Mouse (Mus musculus): ENCODE results near the gene Bmp6. TPM values are rescaled to one million over a fixed set of nuclear protein-coding genes. Genes with fewer than 3 reads are reported as not detected.

The Bmp6 gene
- polyA plus RNA-seq, 1 experiment from 2014 or later, result 0.63 TPM

DNA sequence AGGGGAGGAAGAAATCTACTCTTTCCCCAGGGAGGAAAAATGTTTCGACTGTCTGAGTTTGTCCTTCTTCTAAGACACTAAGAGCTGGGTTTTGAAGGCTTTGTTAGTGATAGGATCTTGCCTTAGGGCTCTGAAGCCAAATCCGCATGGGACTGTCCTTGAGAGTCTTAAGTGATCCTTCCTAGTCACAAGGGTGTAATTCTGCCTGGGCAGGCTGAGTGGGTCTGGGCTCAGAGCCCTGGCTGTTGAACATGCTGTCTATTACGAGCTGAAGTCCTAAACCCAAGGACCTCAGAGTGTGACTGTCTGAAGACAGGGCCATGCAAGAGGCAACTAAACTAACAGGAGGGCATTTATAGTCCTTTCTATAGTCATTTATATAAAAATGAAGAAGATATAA is 200.6 kb downstream of the Bmp6 start:
- Histone ChIP-seq H3K27me3 (ENCODE audit: control insufficient read depth, insufficient read depth, low read length) (no peaks in the 10 kb centered on the region), H3K9ac (replicated peaks; ENCODE audit: low read length) (no peak overlapping the region), H3K9me3 (replicated peaks; ENCODE audit: control insufficient read depth, low read length) (no peaks in the 10 kb centered on the region), H3K27ac (replicated peaks; ENCODE audit: low read depth, low read length) (no peak overlapping the region), H3K4me3 (ENCODE audit: low read depth, low read length) (no peak overlapping the region), H3K4me1 (ENCODE audit: control insufficient read depth, insufficient read depth, low read length) (no peaks in the 10 kb centered on the region), H3K4me2 (ENCODE audit: low read depth, low read length) (no peak overlapping the region), H3K36me3 (replicated peaks; ENCODE audit: control insufficient read depth, insufficient read depth, low read depth, low read length) (no peaks in the 10 kb centered on the region)
- 52% methylated on average over 3 of the region's 3 CpGs for WGBS
- DNase-seq (ENCODE audit: low spot score), result no peak
- ATAC-seq (replicated peaks; ENCODE audit: insufficient number of reproducible peaks, low FRiP score, low TSS enrichment, low read depth), result no peak

DNA sequence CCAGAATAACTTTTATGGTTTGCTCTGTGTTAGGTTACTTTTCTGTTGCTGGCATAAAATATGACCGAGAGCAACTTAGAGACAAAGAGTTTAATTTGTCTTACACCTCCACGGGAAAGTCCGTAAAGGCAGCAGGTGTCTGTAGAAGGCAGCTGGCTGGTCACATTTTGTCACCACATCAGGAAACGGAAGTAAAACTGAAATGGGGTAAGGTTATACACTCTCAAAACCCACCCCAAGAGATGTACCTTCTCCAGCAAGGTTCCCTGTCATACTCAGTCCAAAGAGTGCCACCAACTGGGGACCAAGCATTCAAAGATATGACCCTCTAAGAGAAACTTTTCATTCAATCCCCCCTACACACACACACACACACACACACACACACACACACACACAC is 201.8 kb downstream of the Bmp6 start:
- no peaks in the 10 kb centered on the region for H3K9me3 ChIP-seq (replicated peaks; ENCODE audit: control insufficient read depth, low read length)
- no peak for DNase-seq (ENCODE audit: low spot score)
- H3K4me3 ChIP-seq (ENCODE audit: low read depth, low read length), result no peak overlapping the region
- no peaks in the 10 kb centered on the region for H3K27me3 ChIP-seq (ENCODE audit: control insufficient read depth, insufficient read depth, low read length)
- no peak overlapping the region for H3K27ac ChIP-seq (replicated peaks; ENCODE audit: low read depth, low read length)
- WGBS, result 89% methylated on average over 4 of the region's 4 CpGs
- no peak overlapping the region for H3K9ac ChIP-seq (replicated peaks; ENCODE audit: low read length)
- H3K36me3 ChIP-seq (replicated peaks; ENCODE audit: control insufficient read depth, insufficient read depth, low read depth, low read length), result no peaks in the 10 kb centered on the region
- ATAC-seq (replicated peaks; ENCODE audit: insufficient number of reproducible peaks, low FRiP score, low TSS enrichment, low read depth), result no peak
- no peak overlapping the region for H3K4me2 ChIP-seq (ENCODE audit: low read depth, low read length)
- no peaks in the 10 kb centered on the region for H3K4me1 ChIP-seq (ENCODE audit: control insufficient read depth, insufficient read depth, low read length)

DNA sequence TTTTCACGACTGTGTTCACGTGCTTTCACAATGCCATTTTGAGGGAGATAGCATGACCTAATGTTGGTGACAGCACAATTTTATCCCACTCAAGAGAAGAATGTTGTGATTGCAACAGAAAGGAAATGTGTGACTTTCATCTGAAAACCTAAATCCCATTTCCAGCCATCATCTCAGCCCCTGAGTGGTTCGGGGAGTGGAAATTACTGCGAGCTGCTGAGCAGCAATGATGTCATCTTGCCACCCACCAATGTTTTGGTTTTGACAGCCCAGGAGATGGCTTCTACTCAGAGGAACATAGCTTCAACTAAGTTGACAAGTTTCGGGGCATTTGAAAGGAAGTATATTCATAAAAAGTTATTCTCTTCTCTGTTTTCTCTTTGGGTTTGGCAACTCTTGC is 202.8 kb downstream of the Bmp6 start:
- H3K4me3 ChIP-seq (ENCODE audit: low read depth, low read length), result no peak overlapping the region
- no peak overlapping the region for H3K4me2 ChIP-seq (ENCODE audit: low read depth, low read length)
- H3K9me3 ChIP-seq (replicated peaks; ENCODE audit: control insufficient read depth, low read length), result no peaks in the 10 kb centered on the region
- no peak overlapping the region for H3K27ac ChIP-seq (replicated peaks; ENCODE audit: low read depth, low read length)
- no peak overlapping the region for H3K9ac ChIP-seq (replicated peaks; ENCODE audit: low read length)
- WGBS, result 84% methylated on average over 5 of the region's 5 CpGs
- no peaks in the 10 kb centered on the region for H3K27me3 ChIP-seq (ENCODE audit: control insufficient read depth, insufficient read depth, low read length)
- ATAC-seq (replicated peaks; ENCODE audit: insufficient number of reproducible peaks, low FRiP score, low TSS enrichment, low read depth) (no peak), DNase-seq (ENCODE audit: low spot score) (no peak)
- H3K36me3 ChIP-seq (replicated peaks; ENCODE audit: control insufficient read depth, insufficient read depth, low read depth, low read length), result no peaks in the 10 kb centered on the region
- H3K4me1 ChIP-seq (ENCODE audit: control insufficient read depth, insufficient read depth, low read length), result no peaks in the 10 kb centered on the region

DNA sequence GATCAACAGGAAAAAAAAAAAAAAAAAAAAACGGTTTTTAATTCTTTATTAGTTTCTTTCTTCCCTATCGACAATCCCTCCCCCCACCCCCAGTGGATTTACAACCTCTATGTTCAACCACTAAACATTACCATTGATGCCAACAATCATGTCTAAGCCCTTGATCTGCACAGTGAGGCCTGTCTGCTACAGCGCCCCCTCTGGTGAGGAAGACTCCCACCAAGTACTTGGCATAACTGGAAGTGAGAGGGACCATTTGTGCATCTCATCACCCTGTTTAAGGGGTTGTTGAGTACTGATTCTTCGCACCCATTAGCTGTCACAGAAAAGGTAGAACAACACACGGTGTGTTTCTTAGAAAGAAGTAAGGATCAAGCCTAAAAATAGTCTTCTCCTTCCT is 203.8 kb downstream of the Bmp6 start:
- no peaks in the 10 kb centered on the region for H3K36me3 ChIP-seq (replicated peaks; ENCODE audit: control insufficient read depth, insufficient read depth, low read depth, low read length)

More for the DNA sequence above, 203.8 kb downstream of the Bmp6 start:
- WGBS, result 84% methylated on average over 5 of the region's 5 CpGs
- ATAC-seq (replicated peaks; ENCODE audit: insufficient number of reproducible peaks, low FRiP score, low TSS enrichment, low read depth), result no peak
- Histone ChIP-seq H3K27ac (replicated peaks; ENCODE audit: low read depth, low read length) (no peak overlapping the region), H3K4me3 (ENCODE audit: low read depth, low read length) (no peak overlapping the region), H3K4me2 (ENCODE audit: low read depth, low read length) (no peak overlapping the region), H3K9me3 (replicated peaks; ENCODE audit: control insufficient read depth, low read length) (no peaks in the 10 kb centered on the region), H3K9ac (replicated peaks; ENCODE audit: low read length) (no peak overlapping the region), H3K27me3 (ENCODE audit: control insufficient read depth, insufficient read depth, low read length) (no peaks in the 10 kb centered on the region), H3K4me1 (ENCODE audit: control insufficient read depth, insufficient read depth, low read length) (no peaks in the 10 kb centered on the region)
- DNase-seq (ENCODE audit: low spot score), result no peak

Other genes with a start within 250 kb of the Bmp6 start
- gene Dsp, start 193.8 kb upstream of the Bmp6 start, polyA plus RNA-seq (2014; fragmentation: Nextera tagmentation; extraction: Ambion mirVana), result 5.7 and 6.1 TPM in 2 replicates
- 35.7 and 42.3 TPM in 2 replicates for gene Snrnp48, start 140.2 kb upstream of the Bmp6 start, polyA plus RNA-seq (2014; fragmentation: Nextera tagmentation; extraction: Ambion mirVana)
- 172 and 181 TPM in 2 replicates for gene Txndc5, start 183.7 kb downstream of the Bmp6 start, polyA plus RNA-seq (2014; fragmentation: Nextera tagmentation; extraction: Ambion mirVana)